Mouse (Mus musculus): ENCODE measurements around the gene Cela2a. TPM values are rescaled to one million over a fixed set of nuclear protein-coding genes. Genes with fewer than 3 reads are reported as not detected.

The Cela2a gene
- polyA plus RNA-seq, 2 experiments = 0.19 TPM; not detected in 1

DNA sequence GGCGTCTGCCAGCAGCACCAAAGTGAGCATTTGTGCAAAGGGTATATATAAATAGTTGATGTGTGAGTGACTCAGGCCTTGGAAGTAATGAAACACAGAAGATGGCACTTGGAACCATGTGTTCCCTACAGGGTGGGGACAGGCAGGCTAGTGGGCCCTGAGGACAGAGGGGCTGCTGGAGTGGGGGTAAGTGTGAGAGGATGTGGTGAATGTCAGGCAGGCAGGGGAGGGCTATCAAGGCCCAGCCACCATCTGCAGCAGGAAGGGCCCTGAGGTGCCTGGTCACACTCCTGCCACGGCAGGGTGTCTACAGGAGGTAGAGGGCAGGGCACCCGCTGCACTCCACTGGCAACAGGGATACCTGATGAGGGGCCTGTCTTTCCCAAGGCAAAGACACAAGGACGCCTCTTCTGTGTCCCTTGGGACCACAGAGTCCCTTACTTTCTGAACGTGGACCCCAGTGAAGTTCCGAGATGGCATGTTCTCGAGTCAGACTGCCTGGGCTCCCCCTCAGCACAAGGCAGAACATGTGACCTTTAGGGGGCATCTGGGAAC lies 37.8 kb upstream of the Cela2a start:
- Histone ChIP-seq H3K27ac (replicated peaks; ENCODE audit: low read depth, low read length) (no peak overlapping the region), H3K4me2 (replicated peaks; ENCODE audit: low read depth, low read length, severe bottlenecking) (no peak overlapping the region), H3K9ac (ENCODE audit: low read depth, low read length, severe bottlenecking) (no peak overlapping the region), H3K4me1 (ENCODE audit: control insufficient read depth, insufficient read depth, low read length) (peaks cover 21% of the 10 kb centered on the region), H3K9me3 (ENCODE audit: control insufficient read depth, low read length) (no peaks in the 10 kb centered on the region), H3K36me3 (ENCODE audit: control insufficient read depth, insufficient read depth, low read length) (peaks cover 26% of the 10 kb centered on the region), H3K27me3 (ENCODE audit: control insufficient read depth, insufficient read depth, low read length) (no peaks in the 10 kb centered on the region), H3K4me3 (replicated peaks; ENCODE audit: low read length) (no peak overlapping the region)
- no peak for TF ChIP-seq POLR2A (IDR thresholded peaks at IDR 0.05; ENCODE audit: borderline replicate concordance, extremely low read depth, insufficient read depth, insufficient read length)
- 82% methylated on average over 7 of the region's 7 CpGs for WGBS
- ATAC-seq (ENCODE audit: low FRiP score, low read depth) (no peak), DNase-seq (ENCODE audit: low spot score) (no peak)

DNA sequence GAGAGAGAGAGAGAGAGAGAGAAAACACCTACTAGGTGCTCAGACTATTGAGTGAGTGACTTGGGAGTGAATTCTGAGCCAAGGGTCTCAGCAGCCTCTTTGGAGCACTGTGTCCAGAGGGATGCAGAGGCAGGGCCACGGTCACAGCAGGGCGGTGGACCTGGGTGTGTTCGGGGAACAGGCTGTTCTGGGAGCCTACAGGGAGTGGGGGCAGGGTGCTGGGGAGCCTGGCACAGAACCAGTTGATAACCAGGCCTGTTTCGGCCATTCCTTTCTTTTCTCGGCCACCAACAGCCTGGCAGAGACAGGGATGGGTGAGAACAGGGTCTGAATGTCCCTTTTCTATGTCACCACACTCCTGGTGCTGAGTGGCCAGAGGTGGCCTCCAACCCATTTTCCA lies 36.9 kb upstream of the Cela2a start:
- H3K9ac ChIP-seq (ENCODE audit: low read depth, low read length, severe bottlenecking) = no peak overlapping the region
- peaks cover 26% of the 10 kb centered on the region for H3K36me3 ChIP-seq (ENCODE audit: control insufficient read depth, insufficient read depth, low read length)
- peaks cover 15% of the 10 kb centered on the region for H3K4me1 ChIP-seq (ENCODE audit: control insufficient read depth, insufficient read depth, low read length)
- no peak for DNase-seq (ENCODE audit: low spot score)
- 80% methylated on average over 5 of the region's 5 CpGs for WGBS
- no peaks in the 10 kb centered on the region for H3K9me3 ChIP-seq (ENCODE audit: control insufficient read depth, low read length)
- no peak overlapping the region for H3K4me3 ChIP-seq (replicated peaks; ENCODE audit: low read length)
- H3K27ac ChIP-seq (replicated peaks; ENCODE audit: low read depth, low read length) = no peak overlapping the region
- TF ChIP-seq POLR2A (IDR thresholded peaks at IDR 0.05; ENCODE audit: borderline replicate concordance, extremely low read depth, insufficient read depth, insufficient read length) = no peak
- no peak for ATAC-seq (ENCODE audit: low FRiP score, low read depth)
- H3K4me2 ChIP-seq (replicated peaks; ENCODE audit: low read depth, low read length, severe bottlenecking) = no peak overlapping the region
- no peaks in the 10 kb centered on the region for H3K27me3 ChIP-seq (ENCODE audit: control insufficient read depth, insufficient read depth, low read length)

DNA sequence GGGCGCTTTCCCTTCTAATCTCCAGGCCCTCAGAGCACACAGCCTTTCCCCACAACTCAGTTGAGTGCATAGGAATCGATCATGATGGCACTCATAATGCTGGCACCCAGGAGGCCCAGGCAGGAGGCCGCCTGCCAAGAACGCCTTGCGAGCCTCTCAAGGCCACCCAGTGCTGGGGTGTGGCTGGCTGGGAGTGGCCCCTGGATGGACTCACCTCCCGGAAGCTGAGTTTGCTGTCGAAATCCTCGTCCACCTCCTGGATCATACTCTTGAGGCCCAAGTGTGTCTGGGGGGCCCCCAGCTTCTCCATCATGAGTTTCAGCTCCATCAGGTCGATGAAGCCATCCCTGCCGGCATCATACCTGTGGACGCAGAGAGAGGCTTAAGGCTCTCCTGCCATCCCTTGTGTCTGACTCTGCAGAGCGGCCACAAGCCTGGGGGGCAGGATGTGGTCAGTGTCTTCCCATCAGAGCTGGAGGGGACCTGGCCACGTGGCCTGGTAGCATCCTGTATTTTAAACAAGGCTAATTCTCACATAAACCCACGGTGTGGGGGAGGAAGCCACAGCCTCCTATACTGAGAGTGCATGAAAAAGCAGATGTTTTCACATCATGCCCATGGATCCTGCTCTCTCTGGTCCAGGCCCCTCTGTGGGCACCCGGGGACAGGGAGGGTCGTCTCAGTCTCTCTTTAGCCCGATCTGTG lies 35.8 kb upstream of the Cela2a start:
- WGBS = 87% methylated on average over 17 of the region's 17 CpGs
- no peak overlapping the region for H3K4me2 ChIP-seq (replicated peaks; ENCODE audit: low read depth, low read length, severe bottlenecking)
- no peaks in the 10 kb centered on the region for H3K27me3 ChIP-seq (ENCODE audit: control insufficient read depth, insufficient read depth, low read length)
- DNase-seq (ENCODE audit: low spot score) = no peak
- H3K4me1 ChIP-seq (ENCODE audit: control insufficient read depth, insufficient read depth, low read length) = peaks cover 4% of the 10 kb centered on the region; the same call in 1 of the 2 replicates
- peaks cover 26% of the 10 kb centered on the region for H3K36me3 ChIP-seq (ENCODE audit: control insufficient read depth, insufficient read depth, low read length)
- no peak overlapping the region for H3K9ac ChIP-seq (ENCODE audit: low read depth, low read length, severe bottlenecking)
- H3K9me3 ChIP-seq (ENCODE audit: control insufficient read depth, low read length) = no peaks in the 10 kb centered on the region
- H3K27ac ChIP-seq (replicated peaks; ENCODE audit: low read depth, low read length) = no peak overlapping the region
- no peak for TF ChIP-seq POLR2A (IDR thresholded peaks at IDR 0.05; ENCODE audit: borderline replicate concordance, extremely low read depth, insufficient read depth, insufficient read length)
- H3K4me3 ChIP-seq (replicated peaks; ENCODE audit: low read length) = no peak overlapping the region
- no peak for ATAC-seq (ENCODE audit: low FRiP score, low read depth)

DNA sequence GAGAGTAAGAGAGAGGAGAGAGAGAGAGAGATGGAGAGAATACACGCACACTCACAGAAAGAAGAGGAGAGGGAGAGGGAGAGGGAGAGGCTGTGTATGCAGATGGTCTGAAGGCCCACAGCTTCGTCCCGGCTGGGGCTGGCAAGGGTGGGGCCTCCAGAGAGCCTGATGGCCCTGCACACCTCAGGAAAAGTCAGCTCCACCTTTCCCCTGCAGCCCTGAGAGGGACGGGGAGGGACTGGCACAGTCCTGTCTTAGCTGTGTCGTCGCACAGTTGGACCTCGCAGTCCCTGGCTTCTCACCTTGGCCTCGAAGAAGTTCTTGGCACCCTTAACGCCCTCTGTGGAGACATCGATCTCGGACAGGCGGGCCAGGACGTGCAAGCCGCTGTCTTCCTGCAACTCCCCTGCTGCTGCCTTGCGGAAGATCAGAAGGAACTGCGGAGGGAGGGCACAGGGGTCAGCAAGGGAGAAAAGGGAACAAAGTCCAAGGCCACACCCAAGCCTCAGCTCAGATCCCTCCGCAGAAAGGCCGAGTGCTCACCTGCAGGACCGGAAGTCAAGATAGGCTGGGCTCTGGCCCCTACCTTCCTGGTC lies 34.4 kb upstream of the Cela2a start:
- no peak for ATAC-seq (ENCODE audit: low FRiP score, low read depth)
- Histone ChIP-seq H3K4me1 (ENCODE audit: control insufficient read depth, insufficient read depth, low read length) (no peaks in the 10 kb centered on the region), H3K36me3 (ENCODE audit: control insufficient read depth, insufficient read depth, low read length) (peaks cover 26% of the 10 kb centered on the region), H3K4me2 (replicated peaks; ENCODE audit: low read depth, low read length, severe bottlenecking) (no peak overlapping the region), H3K27ac (replicated peaks; ENCODE audit: low read depth, low read length) (no peak overlapping the region), H3K9me3 (ENCODE audit: control insufficient read depth, low read length) (no peaks in the 10 kb centered on the region), H3K4me3 (replicated peaks; ENCODE audit: low read length) (no peak overlapping the region), H3K27me3 (ENCODE audit: control insufficient read depth, insufficient read depth, low read length) (no peaks in the 10 kb centered on the region), H3K9ac (ENCODE audit: low read depth, low read length, severe bottlenecking) (no peak overlapping the region)
- TF ChIP-seq POLR2A (IDR thresholded peaks at IDR 0.05; ENCODE audit: borderline replicate concordance, extremely low read depth, insufficient read depth, insufficient read length) = no peak
- 65% methylated on average over 19 of the region's 19 CpGs for WGBS
- DNase-seq (ENCODE audit: low spot score) = no peak

DNA sequence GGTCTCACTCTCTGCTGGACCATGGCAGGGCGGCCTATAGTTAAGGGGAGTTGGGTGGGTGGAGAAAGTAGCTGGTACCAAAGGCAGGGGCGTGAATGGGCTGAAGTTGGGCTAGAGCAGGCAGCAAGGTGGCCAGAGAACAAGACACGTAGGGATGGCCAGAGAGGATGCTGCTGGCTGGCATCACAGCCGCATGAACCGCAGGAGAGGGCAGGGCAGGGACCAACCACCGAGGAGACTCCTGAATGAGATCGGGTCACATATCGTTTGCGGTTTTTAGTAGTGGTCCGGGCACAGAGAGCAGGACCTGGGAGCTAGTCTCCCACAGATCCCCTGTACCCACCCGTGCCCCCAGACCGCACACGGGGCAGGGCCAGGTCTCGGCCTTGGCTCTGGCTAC lies 33.4 kb upstream of the Cela2a start:
- Histone ChIP-seq H3K9ac (ENCODE audit: low read depth, low read length, severe bottlenecking) (no peak overlapping the region), H3K27me3 (ENCODE audit: control insufficient read depth, insufficient read depth, low read length) (no peaks in the 10 kb centered on the region), H3K4me2 (replicated peaks; ENCODE audit: low read depth, low read length, severe bottlenecking) (no peak overlapping the region), H3K27ac (replicated peaks; ENCODE audit: low read depth, low read length) (no peak overlapping the region), H3K4me1 (ENCODE audit: control insufficient read depth, insufficient read depth, low read length) (no peaks in the 10 kb centered on the region), H3K4me3 (replicated peaks; ENCODE audit: low read length) (no peak overlapping the region), H3K36me3 (ENCODE audit: control insufficient read depth, insufficient read depth, low read length) (peaks cover 26% of the 10 kb centered on the region), H3K9me3 (ENCODE audit: control insufficient read depth, low read length) (no peaks in the 10 kb centered on the region)
- ATAC-seq (ENCODE audit: low FRiP score, low read depth) (no peak), DNase-seq (ENCODE audit: low spot score) (no peak)
- no peak for TF ChIP-seq POLR2A (IDR thresholded peaks at IDR 0.05; ENCODE audit: borderline replicate concordance, extremely low read depth, insufficient read depth, insufficient read length)
- 90% methylated on average over 14 of the region's 14 CpGs for WGBS

Measured in limb, embryonic 14.5 days (tissue).